Mouse (Mus musculus) heart, embryonic 16.5 days (tissue): ENCODE data around the gene Rhot1. TPM values are rescaled to one million over a fixed set of nuclear protein-coding genes. Genes with fewer than 3 reads are reported as not detected.
"Not testable (repeated sequence)": the region's sequence is repeated elsewhere in the genome, so short reads cannot be mapped to it uniquely, and the experiment has no call there.

ENCODE experiments used
- ATAC-seq: fragments of 200-750 bp; cut with Nextera tagmentation; replicated peaks from 2 replicates; pipeline ENCODE4 v1.8.0; 2017; ENCODE audit warnings: moderate number of reproducible peaks; ENCODE audit not compliant: insufficient read depth, low FRiP score; ENCODE audit errors: extremely low read depth
- H3K27ac ChIP-seq: fragments of 300-500 bp; sonication (generic); 2 replicates; pipeline ENCODE4 v1.5.1; 2014; ENCODE audit warnings: mild to moderate bottlenecking, low read length, control low read depth, moderate library complexity
- H3K27me3 ChIP-seq: fragments of 300-500 bp; sonication (generic); 2 replicates; pipeline ENCODE4 v1.6.1; 2014; ENCODE audit warnings: low read length, mixed read lengths; ENCODE audit not compliant: control insufficient read depth, insufficient read depth
- H3K36me3 ChIP-seq: fragments of 300-500 bp; sonication (generic); 2 replicates; pipeline ENCODE4 v1.6.1; 2014; ENCODE audit not compliant: control insufficient read depth, insufficient read depth
- H3K4me1 ChIP-seq: fragments of 300-500 bp; sonication (generic); 2 replicates; pipeline ENCODE4 v1.6.1; 2014; ENCODE audit warnings: low read length, mixed read lengths; ENCODE audit not compliant: control insufficient read depth, insufficient read depth
- H3K4me2 ChIP-seq: fragments of 300-500 bp; sonication (generic); 2 replicates; pipeline ENCODE4 v1.6.1; 2014; ENCODE audit warnings: low read depth, mild to moderate bottlenecking, control low read depth, low read length
- H3K4me3 ChIP-seq: fragments of 300-500 bp; sonication (generic); 2 replicates; pipeline ENCODE4 v1.5.1; 2014; ENCODE audit warnings: mild to moderate bottlenecking, control low read depth, low read length
- H3K9ac ChIP-seq: fragments of 300-500 bp; sonication (generic); 2 replicates; pipeline ENCODE4 v1.6.1; 2014; ENCODE audit warnings: low read length, control low read depth
- H3K9me3 ChIP-seq: fragments of 300-500 bp; sonication (generic); replicated peaks from 2 replicates; pipeline ENCODE4 v1.6.1; 2016; ENCODE audit warnings: low read length; ENCODE audit not compliant: control insufficient read depth
- WGBS: fragments of 180-500 bp; shearing (Covaris S2); extraction: QIAGEN DNeasy Blood & Tissue Kit; methylation state at CpG from one replicate; pipeline ENCODE4 v1.1.7; 2014; 5-methylcytosine and 5-hydroxymethylcytosine counted together
- polyA plus RNA-seq: library from polyadenylated mRNA; unstranded; fragments of >200 nt; fragmentation: Nextera tagmentation; extraction: Ambion mirVana; gene quantifications from 2 replicates; pipeline ENCODE4 v1.2.1, GENCODE M21; 2015

Gene Rhot1
- polyA plus RNA-seq, 1 experiment from 2014 or later, result 69.9 TPM

DNA sequence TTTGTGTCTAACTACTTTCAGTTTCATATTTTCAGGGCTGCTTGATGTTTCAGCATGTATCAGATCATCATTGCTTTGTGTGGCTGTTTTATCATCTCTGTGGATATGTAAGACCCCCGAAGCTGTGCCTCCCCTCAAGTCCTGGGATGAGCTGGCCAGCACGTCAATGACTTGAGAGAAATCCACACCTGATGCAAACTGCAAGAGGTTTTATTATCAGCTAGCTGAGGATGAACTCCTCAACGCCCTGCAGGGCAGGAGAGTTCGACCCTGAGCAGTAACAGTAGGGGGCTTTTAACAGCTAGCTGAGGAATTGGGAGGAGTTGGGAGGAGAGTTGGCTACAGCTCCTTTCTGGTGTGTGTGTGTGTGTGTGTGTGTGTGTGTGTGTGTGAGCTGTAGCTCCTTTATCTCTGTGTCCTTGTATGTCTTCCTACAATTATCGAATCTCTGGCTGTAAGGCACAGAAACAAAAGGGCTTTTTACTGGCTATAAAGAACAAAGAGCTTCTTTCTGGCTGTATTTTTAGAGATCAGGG lies 23.3 kb upstream of the Rhot1 start:
- not testable (repeated sequence) for H3K4me2 ChIP-seq, H3K9me3 ChIP-seq, H3K36me3 ChIP-seq, H3K9ac ChIP-seq, H3K27me3 ChIP-seq, H3K4me3 ChIP-seq, H3K4me1 ChIP-seq, H3K27ac ChIP-seq, ATAC-seq
- WGBS, result 66% methylated on average over 5 of the region's 5 CpGs

DNA sequence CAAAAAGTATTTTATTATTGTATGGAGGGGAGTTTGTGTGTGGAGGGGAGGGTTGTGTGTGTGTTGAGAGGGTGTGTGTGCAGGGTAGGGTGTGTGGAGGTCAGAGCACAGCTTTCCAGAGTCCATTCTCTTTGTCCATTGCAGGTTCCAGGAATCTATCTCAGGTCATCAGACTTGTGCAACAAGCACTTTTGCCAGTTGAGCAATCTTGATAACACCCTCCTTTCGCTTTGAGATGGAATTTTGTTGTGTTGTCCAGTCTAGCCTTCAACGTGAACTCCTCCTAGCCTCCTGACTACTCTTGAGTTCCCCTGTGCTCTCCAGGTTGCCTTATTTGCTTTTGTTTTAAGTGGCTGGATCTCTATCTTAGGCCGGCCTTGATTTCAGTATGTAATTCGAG lies 18.5 kb upstream of the Rhot1 start:
- Histone ChIP-seq H3K4me3 (no peak overlapping the region), H3K4me2 (no peak overlapping the region), H3K27me3 (no peaks in the 10 kb centered on the region), H3K4me1 (peaks cover 2% of the 10 kb centered on the region; the same call in 1 of the 2 replicates), H3K9me3 (0 out of 2 replicates have a peak, but pooled peaks cover 3% of the 10 kb centered on the region), H3K27ac (no peak overlapping the region), H3K9ac (no peak overlapping the region), H3K36me3 (peaks cover 19% of the 10 kb centered on the region)
- WGBS, result 75% methylated on average over 4 of the region's 4 CpGs
- no peak for ATAC-seq

DNA sequence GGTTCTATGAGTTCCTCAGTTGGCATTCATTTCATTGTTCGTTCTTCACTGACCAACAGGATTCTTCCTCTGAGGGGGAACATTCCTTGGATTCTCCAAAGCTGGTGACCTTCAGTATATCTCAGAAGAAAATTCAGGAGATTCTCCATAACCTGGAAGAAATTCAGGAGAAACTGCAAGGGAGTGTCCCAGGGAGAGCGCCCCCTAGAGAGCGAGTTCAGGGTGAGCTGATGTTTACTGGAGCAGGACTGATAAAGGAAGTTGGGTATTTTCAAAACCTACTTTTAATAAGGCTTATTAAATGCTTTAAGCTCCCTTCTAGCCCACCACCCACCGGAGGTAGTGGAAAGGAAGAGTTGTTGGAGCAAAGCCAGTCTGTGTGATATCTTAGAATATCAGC lies 15.0 kb upstream of the Rhot1 start:
- 0 out of 2 replicates have a peak, but pooled peaks cover 3% of the 10 kb centered on the region for H3K9me3 ChIP-seq
- no peak overlapping the region for H3K4me2 ChIP-seq
- no peak overlapping the region for H3K4me3 ChIP-seq
- no peak overlapping the region for H3K9ac ChIP-seq
- H3K36me3 ChIP-seq, result peaks cover 23% of the 10 kb centered on the region
- 64% methylated on average over 4 of the region's 4 CpGs for WGBS
- no peak for ATAC-seq
- no peaks in the 10 kb centered on the region for H3K27me3 ChIP-seq
- no peaks in the 10 kb centered on the region for H3K4me1 ChIP-seq
- no peak overlapping the region for H3K27ac ChIP-seq

DNA sequence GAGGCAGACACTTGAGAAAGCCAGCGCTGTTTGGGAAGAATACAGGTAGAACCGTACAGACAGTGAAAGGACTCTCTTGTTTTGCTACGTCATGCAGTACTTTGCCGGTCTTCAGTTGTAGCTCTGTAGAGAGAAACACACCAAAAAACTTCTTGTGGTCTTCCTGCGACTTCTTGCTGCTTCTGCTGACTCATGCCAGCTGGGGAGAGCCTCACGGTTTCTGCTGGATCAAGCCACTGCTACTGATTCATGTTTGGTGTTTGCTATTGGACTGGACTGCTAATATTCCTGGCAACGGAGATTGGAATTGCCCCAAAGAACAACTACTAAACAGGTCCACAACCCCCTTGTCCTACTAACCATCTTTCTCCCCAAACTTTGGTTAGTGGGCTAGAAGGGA lies 12.5 kb upstream of the Rhot1 start:
- Histone ChIP-seq H3K9me3 (0 out of 2 replicates have a peak, but pooled peaks cover 3% of the 10 kb centered on the region), H3K27me3 (no peaks in the 10 kb centered on the region), H3K36me3 (peaks cover 26% of the 10 kb centered on the region), H3K4me2 (no peak overlapping the region), H3K4me1 (no peaks in the 10 kb centered on the region), H3K9ac (no peak overlapping the region), H3K4me3 (no peak overlapping the region), H3K27ac (no peak overlapping the region)
- WGBS, result 86% methylated on average over 7 of the region's 7 CpGs
- ATAC-seq, result no peak

DNA sequence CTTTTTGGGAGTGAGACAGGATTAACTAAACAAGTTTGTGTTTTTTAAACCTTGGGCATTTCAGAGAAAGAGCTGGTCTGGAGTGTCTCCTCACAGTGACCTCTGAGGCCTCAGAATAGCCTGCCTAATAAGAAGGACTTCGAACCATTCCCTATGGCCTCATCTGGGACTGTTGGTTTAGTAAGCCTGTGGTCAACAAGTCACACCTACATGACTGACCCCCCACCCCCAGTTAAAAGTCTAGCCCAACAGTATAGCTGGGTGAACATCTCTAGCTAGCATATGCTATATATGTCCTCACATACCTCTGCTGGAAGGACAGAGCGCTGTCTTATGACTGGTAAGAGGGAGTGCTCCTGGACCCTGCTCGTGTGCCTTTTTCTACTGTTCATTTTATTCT lies 9.5 kb upstream of the Rhot1 start:
- peaks cover 15% of the 10 kb centered on the region for H3K36me3 ChIP-seq
- H3K27ac ChIP-seq, result no peak overlapping the region
- no peak overlapping the region for H3K4me3 ChIP-seq
- H3K4me2 ChIP-seq, result no peak overlapping the region
- H3K4me1 ChIP-seq, result no peaks in the 10 kb centered on the region
- ATAC-seq, result no peak
- no peaks in the 10 kb centered on the region for H3K27me3 ChIP-seq
- 0 out of 2 replicates have a peak, but pooled peaks cover 3% of the 10 kb centered on the region for H3K9me3 ChIP-seq
- no peak overlapping the region for H3K9ac ChIP-seq
- 90% methylated on average over 3 of the region's 3 CpGs for WGBS

DNA sequence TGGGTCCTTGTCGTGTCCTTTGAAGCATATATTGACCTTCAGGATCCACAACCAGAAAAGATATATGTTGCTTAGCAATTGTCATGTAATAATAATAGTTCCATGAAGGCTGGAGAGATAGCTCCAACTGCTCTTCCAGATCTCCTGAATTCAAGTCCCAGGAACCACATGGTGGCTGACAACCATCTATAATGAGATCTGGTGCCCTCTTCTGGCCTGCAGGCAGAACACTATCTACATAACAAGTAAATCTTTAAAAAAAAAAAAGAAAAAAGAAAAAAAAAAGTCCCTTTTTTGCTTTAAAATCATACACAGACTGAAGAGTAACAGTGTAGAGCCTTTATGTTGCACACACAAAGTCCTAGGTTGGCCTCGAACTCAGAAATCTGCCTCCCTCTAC lies 9.0 kb upstream of the Rhot1 start:
- H3K4me3 ChIP-seq, result no peak overlapping the region
- no peak overlapping the region for H3K27ac ChIP-seq
- no peak for ATAC-seq
- H3K9ac ChIP-seq, result no peak overlapping the region
- no peaks in the 10 kb centered on the region for H3K27me3 ChIP-seq
- no peaks in the 10 kb centered on the region for H3K4me1 ChIP-seq
- 0 out of 2 replicates have a peak, but pooled peaks cover 2% of the 10 kb centered on the region for H3K9me3 ChIP-seq
- 94% methylated on average over 2 of the region's 2 CpGs for WGBS
- peaks cover 11% of the 10 kb centered on the region for H3K36me3 ChIP-seq
- H3K4me2 ChIP-seq, result no peak overlapping the region

DNA sequence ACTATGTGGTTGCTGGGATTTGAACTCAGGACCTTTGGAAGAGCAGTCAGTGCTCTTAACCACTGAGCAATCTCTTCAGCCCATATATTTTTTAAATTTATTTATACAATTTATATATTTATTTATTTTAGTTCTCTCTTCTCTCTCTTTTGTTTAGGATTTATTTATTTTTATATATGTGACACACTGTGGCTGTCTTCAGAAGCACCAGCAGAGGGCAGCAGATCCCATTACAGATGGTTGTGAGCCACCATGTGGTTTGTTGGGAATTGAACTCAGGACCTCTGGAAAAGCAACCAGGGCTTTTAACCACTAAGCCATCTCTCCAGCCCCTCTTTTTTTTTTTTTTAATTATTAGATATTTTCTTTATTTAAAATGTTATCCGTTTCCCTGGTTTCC lies 8.5 kb upstream of the Rhot1 start:
- H3K4me2 ChIP-seq, result no peak overlapping the region
- no peaks in the 10 kb centered on the region for H3K27me3 ChIP-seq
- H3K4me3 ChIP-seq, result no peak overlapping the region
- no peak for ATAC-seq
- H3K9ac ChIP-seq, result no peak overlapping the region
- no peaks in the 10 kb centered on the region for H3K9me3 ChIP-seq
- no peaks in the 10 kb centered on the region for H3K4me1 ChIP-seq
- H3K27ac ChIP-seq, result no peak overlapping the region
- H3K36me3 ChIP-seq, result 0 out of 2 replicates have a peak, but pooled peaks cover 9% of the 10 kb centered on the region
- 87% methylated on average over 1 of the region's 1 CpGs for WGBS

DNA sequence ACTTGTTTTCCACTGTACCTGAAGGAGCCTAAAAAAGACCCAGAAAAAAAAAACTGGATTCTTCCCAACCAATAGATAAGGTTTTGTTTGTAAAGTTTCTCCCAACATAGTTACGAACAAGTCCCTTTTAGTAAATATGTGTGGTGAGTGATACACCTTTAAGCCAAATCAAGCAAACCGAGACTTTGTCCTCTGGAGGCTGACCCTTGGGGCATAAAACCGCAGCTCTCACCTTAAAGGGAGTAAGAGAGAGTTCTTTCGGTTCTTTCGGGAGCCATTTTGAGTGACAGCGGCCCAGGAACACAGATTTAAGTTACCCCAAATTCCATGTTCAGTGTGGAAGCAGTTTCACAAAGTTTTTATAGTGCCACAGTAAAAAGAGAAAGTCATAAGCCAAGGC lies 6.5 kb upstream of the Rhot1 start:
- H3K9me3 ChIP-seq, result no peaks in the 10 kb centered on the region
- H3K27ac ChIP-seq, result no peak overlapping the region
- ATAC-seq, result no peak
- no peaks in the 10 kb centered on the region for H3K27me3 ChIP-seq
- H3K4me2 ChIP-seq, result no peak overlapping the region
- H3K4me1 ChIP-seq, result no peaks in the 10 kb centered on the region
- H3K36me3 ChIP-seq, result 0 out of 2 replicates have a peak, but pooled peaks cover 5% of the 10 kb centered on the region
- no peak overlapping the region for H3K4me3 ChIP-seq
- 78% methylated on average over 6 of the region's 6 CpGs for WGBS
- H3K9ac ChIP-seq, result no peak overlapping the region

DNA sequence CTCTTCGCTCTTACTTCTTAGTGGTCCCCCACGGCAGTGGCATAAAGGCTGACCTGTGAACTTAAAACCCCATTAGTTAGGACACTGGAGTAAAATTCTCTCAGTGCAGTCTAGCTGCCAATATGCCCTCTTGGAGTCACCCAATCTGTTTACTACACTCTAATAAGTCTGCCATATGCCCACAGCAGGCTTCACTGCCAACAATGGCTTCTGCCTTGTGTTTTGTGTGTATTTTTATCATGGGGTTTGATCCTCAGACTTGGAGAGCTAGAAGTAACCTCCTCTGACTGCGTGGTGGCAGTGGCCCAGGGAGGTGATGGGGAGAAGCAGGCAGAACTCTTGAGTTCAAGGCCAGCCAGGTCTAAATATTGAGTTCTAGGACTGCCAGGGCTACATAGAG lies 4.8 kb upstream of the Rhot1 start:
- H3K4me3 ChIP-seq, result no peak overlapping the region
- no peak for ATAC-seq
- WGBS, result 73% methylated on average over 3 of the region's 3 CpGs

More for the DNA sequence above, 4.8 kb upstream of the Rhot1 start:
- H3K9ac ChIP-seq, result no peak overlapping the region
- no peaks in the 10 kb centered on the region for H3K27me3 ChIP-seq
- H3K4me2 ChIP-seq, result no peak overlapping the region
- H3K36me3 ChIP-seq, result 0 out of 2 replicates have a peak, but pooled peaks cover 5% of the 10 kb centered on the region
- no peak overlapping the region for H3K27ac ChIP-seq
- H3K4me1 ChIP-seq, result peaks cover 2% of the 10 kb centered on the region; the same call in 1 of the 2 replicates
- H3K9me3 ChIP-seq, result no peaks in the 10 kb centered on the region
